Mouse (Mus musculus) olfactory bulb, adult 2 months (tissue): ENCODE measurements at regions not wholly inside any gene's neighbourhood (a gene's known extent, or its start where the extent isn't known, plus 50 kb on each side); places are given as distances from the start of the nearest gene placed in this dataset.
"Not testable (repeated sequence)": the region's sequence is repeated elsewhere in the genome, so short reads cannot be mapped to it uniquely, and the experiment has no call there.

Source experiments
- H3K27ac ChIP-seq: fragments of 200-500 bp; 2 replicates; pipeline ENCODE4 v1.5.1; 2012; ENCODE audit warnings: low read depth, low read length; ENCODE audit not compliant: insufficient read depth
- H3K4me1 ChIP-seq: fragments of 200-500 bp; 2 replicates; pipeline ENCODE4 v1.6.1; 2012; ENCODE audit warnings: low read length; ENCODE audit not compliant: control insufficient read depth, insufficient read depth
- H3K4me3 ChIP-seq: fragments of 200-500 bp; 2 replicates; pipeline ENCODE4 v1.5.1; 2012; ENCODE audit warnings: mild to moderate bottlenecking, low read depth, low read length, moderate library complexity; ENCODE audit not compliant: insufficient read depth
- CTCF ChIP-seq: fragments of 200-500 bp; IDR thresholded peaks from 2 replicates; pipeline ENCODE4 v1.5.1; 2012; ENCODE audit warnings: low read depth, mild to moderate bottlenecking, low read length, moderate library complexity; ENCODE audit not compliant: insufficient read depth
- POLR2A ChIP-seq: fragments of 200-500 bp; IDR thresholded peaks from 2 replicates; pipeline ENCODE4 v1.6.1; 2012; ENCODE audit warnings: mild to moderate bottlenecking, low read depth, low read length, moderate library complexity; ENCODE audit not compliant: insufficient read depth
- WGBS: fragments of 180-500 bp; shearing (Covaris S2); methylation state at CpG from one replicate; pipeline ENCODE4 v1.1.7; 2018; 5-methylcytosine and 5-hydroxymethylcytosine counted together

GRCm38 (mm10) chr14:71564816-71565215 lies 926.8 kb downstream of the Gm9195 start:
- no peak overlapping the region for H3K4me3 ChIP-seq
- TF ChIP-seq CTCF (no peak), POLR2A (no peak)
- no peaks in the 10 kb centered on the region for H3K4me1 ChIP-seq
- 45% methylated on average over 3 of the region's 3 CpGs for WGBS
- no peak overlapping the region for H3K27ac ChIP-seq

GRCm38 (mm10) chr14:71561906-71562305 lies 929.7 kb downstream of the Gm9195 start:
- H3K4me3 ChIP-seq, result no peak overlapping the region
- no peak overlapping the region for H3K27ac ChIP-seq
- H3K4me1 ChIP-seq, result no peaks in the 10 kb centered on the region
- WGBS, result 48% methylated on average over 4 of the region's 4 CpGs
- no peak for TF ChIP-seq CTCF
- no peak for TF ChIP-seq POLR2A

GRCm38 (mm10) chr14:71554324-71554723 lies 937.3 kb downstream of the Gm9195 start:
- WGBS, result 95% methylated on average over 2 of the region's 3 CpGs
- not testable (repeated sequence) for H3K4me1 ChIP-seq, H3K4me3 ChIP-seq, H3K27ac ChIP-seq

GRCm38 (mm10) chr14:71543580-71543979 lies 943.9 kb upstream of the Fam160b2 start:
- 68% methylated on average over 3 of the region's 3 CpGs for WGBS
- Histone ChIP-seq H3K27ac (no peak overlapping the region), H3K4me3 (no peak overlapping the region), H3K4me1 (no peaks in the 10 kb centered on the region)
- TF ChIP-seq CTCF, result no peak
- no peak for TF ChIP-seq POLR2A

GRCm38 (mm10) chr14:71532074-71532659 lies 932.5 kb upstream of the Fam160b2 start:
- 57% methylated on average over 11 of the region's 11 CpGs for WGBS
- no peak for TF ChIP-seq POLR2A
- TF ChIP-seq CTCF, result no peak
- H3K4me3 ChIP-seq, result no peak overlapping the region
- H3K4me1 ChIP-seq, result peaks cover 5% of the 10 kb centered on the region; the same call in 1 of the 2 replicates
- H3K27ac ChIP-seq, result no peak overlapping the region

GRCm38 (mm10) chr14:71531298-71531697 lies 931.7 kb upstream of the Fam160b2 start:
- no peak overlapping the region for H3K4me3 ChIP-seq
- peaks cover 5% of the 10 kb centered on the region; the same call in 1 of the 2 replicates for H3K4me1 ChIP-seq
- TF ChIP-seq POLR2A (no peak), CTCF (no peak)
- H3K27ac ChIP-seq, result no peak overlapping the region
- 87% methylated on average over 2 of the region's 2 CpGs for WGBS

GRCm38 (mm10) chr14:71530421-71530820 lies 930.8 kb upstream of the Fam160b2 start:
- Histone ChIP-seq H3K4me1 (peaks cover 5% of the 10 kb centered on the region; the same call in 1 of the 2 replicates), H3K27ac (no peak overlapping the region), H3K4me3 (no peak overlapping the region)
- 88% methylated on average over 6 of the region's 6 CpGs for WGBS
- TF ChIP-seq POLR2A (no peak), CTCF (no peak)

GRCm38 (mm10) chr14:71518541-71518940 lies 918.9 kb upstream of the Fam160b2 start:
- TF ChIP-seq POLR2A, result no peak
- TF ChIP-seq CTCF, result no peak
- Histone ChIP-seq H3K27ac (no peak overlapping the region), H3K4me3 (no peak overlapping the region), H3K4me1 (no peaks in the 10 kb centered on the region)
- WGBS, result 64% methylated on average over 2 of the region's 2 CpGs

- Histone ChIP-seq H3K4me3 (no peak overlapping the region), H3K4me1 (no peaks in the 10 kb centered on the region), H3K27ac (no peak overlapping the region)
- TF ChIP-seq CTCF, result no peak
- no peak for TF ChIP-seq POLR2A
- WGBS, result 91% methylated on average over 1 of the region's 1 CpGs
Observed at GRCm38 (mm10) chr14:71500851-71501250, 901.2 kb upstream of the Fam160b2 start.

- 75% methylated on average over 7 of the region's 7 CpGs for WGBS
- Histone ChIP-seq H3K4me1 (no peaks in the 10 kb centered on the region), H3K4me3 (no peak overlapping the region), H3K27ac (no peak overlapping the region)
- TF ChIP-seq CTCF, result no peak
- no peak for TF ChIP-seq POLR2A
Observed at GRCm38 (mm10) chr14:71491201-71491600, 891.6 kb upstream of the Fam160b2 start.
